Mouse (Mus musculus): Measurements from ENCODE around the gene Taar8a. TPM values are rescaled to one million over a fixed set of nuclear protein-coding genes. Genes with fewer than 3 reads are reported as not detected.
"Not testable (repeated sequence)": the region's sequence is repeated elsewhere in the genome, so short reads cannot be mapped to it uniquely, and the experiment has no call there.

Taar8a gene
- total RNA-seq (2015; ENCODE audit: low replicate concordance) = not detected in 2 replicates
- total RNA-seq (2017; ENCODE audit: low replicate concordance) = not detected in 2 replicates

GRCm38 (mm10) chr10:24076200-24076599 is at the start of gene Taar8a:
Gene Taar8a (plus strand): TSS chr10:24076500.
- not testable (repeated sequence) for ATAC-seq (replicated peaks; ENCODE audit: low FRiP score, poor library complexity, severe bottlenecking)

- ATAC-seq (replicated peaks; ENCODE audit: low FRiP score, poor library complexity, severe bottlenecking) = no peak
Observed at GRCm38 (mm10) chr10:24026922-24027321, 49.4 kb upstream of the Taar8a start, which contains the start of gene Taar7d. Gene Taar7d (plus strand): TSS chr10:24027222.

- ATAC-seq (replicated peaks; ENCODE audit: low FRiP score, poor library complexity, severe bottlenecking) = no peak
Observed at GRCm38 (mm10) chr10:24031347-24031746, 45.0 kb upstream of the Taar8a start.

- ATAC-seq (replicated peaks; ENCODE audit: low FRiP score, poor library complexity, severe bottlenecking) = no peak
Observed at GRCm38 (mm10) chr10:24037314-24037713, 39.0 kb upstream of the Taar8a start, which contains the start of gene Taar7e. Gene Taar7e (plus strand): TSS chr10:24037614.

DNA sequence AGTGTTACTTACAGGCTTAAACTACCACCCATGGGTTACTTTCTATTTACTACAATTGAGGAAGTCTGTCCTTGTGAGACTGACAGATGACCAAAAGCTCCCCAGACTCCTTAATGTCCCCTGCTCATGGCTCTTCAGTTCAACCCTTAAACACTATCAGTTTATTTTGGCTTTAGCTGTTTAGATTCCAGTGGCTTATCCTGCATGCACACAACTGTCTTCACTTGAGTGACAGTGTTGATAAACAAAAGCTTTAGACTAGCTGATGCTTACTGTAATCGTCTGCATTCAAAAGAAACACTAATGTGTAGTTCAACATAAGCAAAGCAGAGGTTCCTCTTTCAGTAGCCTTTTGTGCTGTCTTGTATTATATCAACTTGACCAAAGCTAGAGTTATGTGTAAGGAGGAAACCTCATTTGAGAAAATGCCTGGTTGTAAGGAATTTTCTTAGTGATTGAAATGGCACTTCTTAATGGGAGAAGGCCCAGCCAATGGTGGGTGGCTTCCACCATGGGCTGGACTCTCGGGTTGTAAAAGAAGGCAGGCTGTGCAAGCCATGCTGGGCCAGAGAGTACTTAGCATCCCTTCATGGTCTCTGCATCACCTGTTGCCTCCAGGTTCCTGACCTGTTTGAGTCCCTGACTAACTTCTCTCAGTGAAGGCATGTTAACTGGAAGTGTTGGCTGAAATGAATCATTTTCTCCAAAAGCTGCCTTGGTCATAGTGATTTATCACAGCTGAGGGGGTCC is 36.0 kb upstream of the Taar8a start:
- ATAC-seq (replicated peaks; ENCODE audit: low FRiP score, poor library complexity, severe bottlenecking) = peak; percentile 89

DNA sequence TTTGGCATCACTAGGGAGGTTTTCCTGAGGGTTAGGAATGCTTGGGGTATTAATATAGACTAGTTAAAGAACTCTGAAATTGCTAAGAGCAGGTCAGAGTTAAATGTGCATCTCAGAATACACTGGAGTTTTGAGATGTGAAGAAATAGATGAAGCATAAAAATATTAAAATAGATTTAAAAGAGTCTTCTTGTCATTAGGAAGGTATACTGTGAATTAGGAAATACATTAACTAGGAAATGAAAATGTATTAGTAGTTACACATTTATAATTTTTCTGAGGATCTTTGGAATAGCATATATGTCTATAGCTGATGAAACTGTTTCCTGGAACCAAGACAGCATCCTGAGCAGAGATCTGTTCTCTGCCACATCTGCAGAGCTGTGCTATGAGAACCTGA is 27.1 kb upstream of the Taar8a start, which contains the start of gene Taar7f:
Taar7f (plus strand) TSS at position 301 of the 400 bp plus-strand sequence.
- no peak for ATAC-seq (replicated peaks; ENCODE audit: low FRiP score, poor library complexity, severe bottlenecking)

GRCm38 (mm10) chr10:24052039-24052438 is 24.3 kb upstream of the Taar8a start:
- peak; percentile 39; the same call in 1 of the 2 replicates for ATAC-seq (replicated peaks; ENCODE audit: low FRiP score, poor library complexity, severe bottlenecking)

GRCm38 (mm10) chr10:24058986-24059385 is 17.3 kb upstream of the Taar8a start:
- no peak for ATAC-seq (replicated peaks; ENCODE audit: low FRiP score, poor library complexity, severe bottlenecking)

GRCm38 (mm10) chr10:24074751-24075150 is 1.5 kb upstream of the Taar8a start:
- ATAC-seq (replicated peaks; ENCODE audit: low FRiP score, poor library complexity, severe bottlenecking) = not testable (repeated sequence)

- ATAC-seq (replicated peaks; ENCODE audit: low FRiP score, poor library complexity, severe bottlenecking) = peak; percentile 63
Observed at GRCm38 (mm10) chr10:24080166-24080565, 3.9 kb downstream of the Taar8a start.

DNA sequence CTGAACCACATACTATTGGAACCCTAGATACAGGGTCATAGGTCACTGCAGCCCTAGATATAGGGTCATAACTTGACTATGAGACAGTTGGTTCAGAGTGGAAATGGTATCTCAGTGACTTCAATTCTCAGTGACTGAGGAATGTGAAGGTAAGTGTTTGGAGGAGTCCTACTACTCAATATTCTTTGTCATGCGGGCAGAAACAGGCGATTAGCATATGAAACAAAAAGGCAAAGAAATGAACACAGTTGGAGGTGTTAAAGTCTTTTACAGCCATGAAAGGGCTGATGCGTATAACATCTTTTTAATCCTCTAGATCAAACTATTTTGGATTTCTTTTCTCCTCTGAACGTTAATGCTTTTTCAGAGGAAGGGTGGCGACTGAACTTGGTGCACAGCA is 9.6 kb downstream of the Taar8a start:
- ATAC-seq (replicated peaks; ENCODE audit: low FRiP score, poor library complexity, severe bottlenecking) = no peak

GRCm38 (mm10) chr10:24086555-24086954 is 10.3 kb downstream of the Taar8a start:
- ATAC-seq (replicated peaks; ENCODE audit: low FRiP score, poor library complexity, severe bottlenecking) = no peak

DNA sequence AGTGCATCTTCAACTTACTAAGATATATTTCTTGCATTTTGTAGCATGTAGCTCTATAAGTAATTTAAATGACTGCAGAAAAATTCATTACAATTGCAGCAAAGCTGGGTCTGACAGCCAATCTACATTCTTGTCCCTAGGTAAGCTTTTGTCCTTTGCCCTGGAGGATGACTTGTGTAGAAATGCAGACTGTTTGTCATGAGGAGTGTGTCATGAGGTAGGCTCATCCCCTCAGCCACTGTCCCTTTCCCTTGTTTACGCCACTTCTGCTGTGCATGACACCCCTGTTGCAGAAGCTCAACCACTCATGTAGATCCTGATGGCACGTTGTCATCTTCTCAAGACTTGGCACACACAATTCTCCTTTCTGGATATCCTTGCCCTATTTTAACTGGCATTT is 10.9 kb downstream of the Taar8a start:
- no peak for ATAC-seq (replicated peaks; ENCODE audit: low FRiP score, poor library complexity, severe bottlenecking)

- ATAC-seq (replicated peaks; ENCODE audit: low FRiP score, poor library complexity, severe bottlenecking) = no peak
Observed at GRCm38 (mm10) chr10:24092194-24092593, 15.9 kb downstream of the Taar8a start, which contains the start of gene Taar8b. Gene Taar8b (minus strand): TSS chr10:24092294.

- not testable (repeated sequence) for ATAC-seq (replicated peaks; ENCODE audit: low FRiP score, poor library complexity, severe bottlenecking)
Observed at GRCm38 (mm10) chr10:24097010-24097409, 20.7 kb downstream of the Taar8a start.

- not testable (repeated sequence) for ATAC-seq (replicated peaks; ENCODE audit: low FRiP score, poor library complexity, severe bottlenecking)
Observed at GRCm38 (mm10) chr10:24101812-24102211, 25.5 kb downstream of the Taar8a start, which contains the start of gene Taar8c. Gene Taar8c (minus strand): TSS chr10:24101912.

GRCm38 (mm10) chr10:24103299-24103698 is 27.0 kb downstream of the Taar8a start:
- ATAC-seq (replicated peaks; ENCODE audit: low FRiP score, poor library complexity, severe bottlenecking) = not testable (repeated sequence)

DNA sequence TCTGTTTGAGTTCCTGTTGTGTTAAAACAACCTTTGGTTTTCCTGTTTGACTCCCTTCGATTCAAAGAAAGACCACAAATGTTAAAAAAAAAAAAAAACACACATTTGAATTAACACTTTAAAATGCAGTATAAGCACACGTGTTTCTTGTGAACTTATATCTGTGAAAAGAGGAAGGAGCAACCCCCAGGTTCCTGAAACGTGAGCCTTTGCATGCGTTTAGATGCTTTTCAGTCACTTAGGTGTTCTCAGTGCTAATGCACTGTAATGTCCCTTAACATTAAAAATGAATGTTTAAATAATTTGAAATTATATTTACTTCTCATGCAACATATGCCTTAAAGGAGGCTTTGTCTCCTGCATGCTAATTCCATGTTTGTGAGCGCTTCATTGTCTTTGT is 31.4 kb downstream of the Taar8a start:
- ATAC-seq (replicated peaks; ENCODE audit: low FRiP score, poor library complexity, severe bottlenecking) = no peak

- ATAC-seq (replicated peaks; ENCODE audit: low FRiP score, poor library complexity, severe bottlenecking) = no peak
Observed at GRCm38 (mm10) chr10:24108236-24108635, 31.9 kb downstream of the Taar8a start.

DNA sequence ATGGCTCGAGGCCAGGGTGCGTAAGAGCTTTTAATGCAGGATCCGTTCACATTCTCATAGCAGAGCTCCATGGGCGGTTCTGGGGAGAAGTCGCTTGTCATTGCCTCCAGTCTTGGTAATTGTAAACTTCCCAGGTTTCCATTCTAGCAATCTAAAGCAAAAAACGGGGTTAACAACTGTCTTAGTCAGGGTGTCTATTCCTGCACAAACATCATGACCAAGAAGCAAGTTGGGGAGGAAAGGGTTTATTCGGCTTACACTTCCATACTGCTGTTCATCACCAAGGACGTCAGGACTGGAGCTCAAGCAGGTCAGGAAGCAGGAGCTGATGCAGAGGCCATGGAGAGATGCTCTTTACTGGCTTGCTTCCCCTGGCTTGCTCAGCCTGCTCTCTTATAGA is 33.1 kb downstream of the Taar8a start, which contains the start of gene Taar9:
Taar9 (minus strand) TSS at position 101 of the 400 bp plus-strand sequence.
- not testable (repeated sequence) for ATAC-seq (replicated peaks; ENCODE audit: low FRiP score, poor library complexity, severe bottlenecking)
